Mouse (Mus musculus) liver, postnatal 0 days (tissue): ENCODE results near the gene Gtf2a1l.

Experiments
- CTCF ChIP-seq: sonication (generic); IDR thresholded peaks from 2 replicates; pipeline ENCODE4 v1.5.1; 2016; ENCODE audit warnings: antibody characterized with exemption, low read depth
- EP300 ChIP-seq: IDR thresholded peaks from 2 replicates; pipeline ENCODE4 v1.6.1; 2016; ENCODE audit warnings: antibody characterized with exemption, low read depth, mild to moderate bottlenecking

DNA sequence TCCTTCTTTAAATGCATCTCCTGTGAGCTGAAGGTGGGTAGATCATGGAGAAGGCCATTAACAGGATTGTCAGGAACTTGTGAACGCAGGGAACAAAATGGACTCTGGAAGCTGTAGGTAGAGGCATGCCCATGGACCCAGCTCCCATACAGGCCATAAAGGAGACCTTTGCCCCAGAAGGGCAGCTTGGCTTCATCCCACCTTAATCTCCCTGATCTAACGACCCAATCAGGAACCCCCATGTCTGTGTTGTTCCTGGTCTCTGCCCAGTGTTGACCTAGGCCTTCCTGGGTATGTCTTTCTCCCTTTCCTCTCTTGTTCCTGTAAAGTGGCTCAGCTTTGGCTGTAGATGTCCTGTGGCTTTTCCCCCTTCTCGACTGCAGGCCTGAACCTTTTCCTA is 47.1 kb upstream of the Gtf2a1l start:
- TF ChIP-seq CTCF = no peak
- no peak for TF ChIP-seq EP300
